In genomic region chr19:53830407-53831163, GRCm38 (mm10) we compare ENCODE assay signal across 9 mouse cellular contexts.
A peak's percentile ranks its signal among the peaks of the same experiment; 100 is the strongest.
DNase-seq lines count a peak whose midpoint lies in the region; ATAC-seq and TF ChIP-seq lines count a peak whose summit lies in the region.
"Had no signal": no experiment of that assay in that cellular context is flagged by ENCODE, and none has a peak within 500 bp of the region (broad histone marks: within the 10 kb centered on the region; RNA-seq: fewer than 3 reads in every experiment).

No protein-coding gene starts in this region.

- peak; percentile 87 for ATAC-seq in forebrain, postnatal 0 days
- ATAC-seq in hindbrain, embryonic 15.5 days (ENCODE audit: low FRiP score, low read depth) = peak; percentile 91
- ATAC-seq in liver, embryonic 16.5 days (ENCODE audit: low read depth) = peak; percentile 37; the same call in 1 of the 2 replicates

- H3K36me3 ChIP-seq in forebrain, postnatal 0 days (ENCODE audit: insufficient read depth) = no peaks in the 10 kb centered on the region
- H3K36me3 ChIP-seq in hindbrain, embryonic 15.5 days = no peaks in the 10 kb centered on the region
- H3K36me3 ChIP-seq in liver, embryonic 16.5 days (ENCODE audit: control insufficient read depth, insufficient read depth) = no peaks in the 10 kb centered on the region
- no peaks in the 10 kb centered on the region for H3K36me3 ChIP-seq in small intestine, adult 2 months (ENCODE audit: control insufficient read depth, insufficient read depth, low read length)

- no peak for TF ChIP-seq CTCF in forebrain, postnatal 0 days (IDR thresholded peaks at IDR 0.05; ENCODE audit: low read depth)
- TF ChIP-seq CTCF in small intestine, adult 2 months (IDR thresholded peaks at IDR 0.05; ENCODE audit: extremely low read depth, insufficient read length, insufficient replicate concordance, low read depth, low read length) = no peak

- DNase-seq in gastrocnemius, adult 18-20 months (ENCODE audit: low spot score) = peak; percentile 63
- no peak for DNase-seq in gastrocnemius, postnatal 10 days
- no peak for DNase-seq in forebrain, postnatal 0 days
- no peak for DNase-seq in spleen, postnatal 4 days (ENCODE audit: low spot score in 2 of 2)
- DNase-seq in right cerebral cortex, postnatal 36 days (ENCODE audit: low spot score in 2 of 2) = no peak

- H3K4me3 ChIP-seq in forebrain, postnatal 0 days (ENCODE audit: low read depth, low read length) = no peak overlapping the region
- H3K4me3 ChIP-seq in hindbrain, embryonic 15.5 days = no peak overlapping the region
- no peak overlapping the region for H3K4me3 ChIP-seq in liver, embryonic 16.5 days (ENCODE audit: low read depth, low read length)
- H3K4me3 ChIP-seq in small intestine, adult 2 months (ENCODE audit: low read depth, low read length) = no peak overlapping the region
- H3K4me3 ChIP-seq: erythroblast, embryonic 14.5 days had no signal

- WGBS in forebrain, postnatal 0 days = 6% methylated on average over 8 of the region's 8 CpGs
- 8% methylated on average over 8 of the region's 8 CpGs for WGBS in hindbrain, embryonic 15.5 days
- 15% methylated on average over 8 of the region's 8 CpGs for WGBS in liver, embryonic 16.5 days (ENCODE audit: insufficient replicate concordance)
- 8% methylated on average over 8 of the region's 8 CpGs for WGBS in small intestine, adult 2 months

- H3K27ac ChIP-seq in forebrain, postnatal 0 days (ENCODE audit: low read depth, low read length) = no peak overlapping the region
- H3K27ac ChIP-seq in hindbrain, embryonic 15.5 days (replicated peaks) = peak overlapping the region; percentile 36
- H3K27ac ChIP-seq in liver, embryonic 16.5 days (ENCODE audit: low read length) = no peak overlapping the region
- peak overlapping the region; percentile 73 for H3K27ac ChIP-seq in small intestine, adult 2 months (ENCODE audit: insufficient read depth, low read depth, low read length)

- H3K9me3 ChIP-seq in forebrain, postnatal 0 days (ENCODE audit: low read length) = no peaks in the 10 kb centered on the region
- H3K9me3 ChIP-seq in hindbrain, embryonic 15.5 days = no peaks in the 10 kb centered on the region
- H3K9me3 ChIP-seq in liver, embryonic 16.5 days (replicated peaks; ENCODE audit: control insufficient read depth, low read length) = no peaks in the 10 kb centered on the region

- no peak overlapping the region for H3K4me2 ChIP-seq in forebrain, postnatal 0 days (ENCODE audit: low read depth)
- H3K4me2 ChIP-seq in hindbrain, embryonic 15.5 days = peak overlapping the region; percentile 21; the same call in 1 of the 2 replicates
- H3K4me2 ChIP-seq in liver, embryonic 16.5 days (ENCODE audit: low read depth, low read length) = no peak overlapping the region

- TF ChIP-seq POLR2A in small intestine, adult 2 months (IDR thresholded peaks at IDR 0.05; ENCODE audit: low read depth, low read length) = no peak

- no peaks in the 10 kb centered on the region for H3K4me1 ChIP-seq in forebrain, postnatal 0 days (ENCODE audit: insufficient read depth)
- H3K4me1 ChIP-seq in hindbrain, embryonic 15.5 days (replicated peaks) = peaks cover 17% of the 10 kb centered on the region
- H3K4me1 ChIP-seq in liver, embryonic 16.5 days (ENCODE audit: control insufficient read depth, low read depth, low read length) = peaks cover 8% of the 10 kb centered on the region
- peaks cover 8% of the 10 kb centered on the region; the same call in 1 of the 2 replicates for H3K4me1 ChIP-seq in small intestine, adult 2 months (ENCODE audit: control insufficient read depth, insufficient read depth, insufficient read length, low read length)

- H3K27me3 ChIP-seq in forebrain, postnatal 0 days (ENCODE audit: insufficient read depth, low read length) = no peaks in the 10 kb centered on the region
- no peaks in the 10 kb centered on the region for H3K27me3 ChIP-seq in hindbrain, embryonic 15.5 days
- H3K27me3 ChIP-seq in liver, embryonic 16.5 days (ENCODE audit: control insufficient read depth, insufficient read depth, low read depth, low read length) = no peaks in the 10 kb centered on the region
- H3K27me3 ChIP-seq in small intestine, adult 2 months (ENCODE audit: control insufficient read depth, insufficient read depth, low read length) = no peaks in the 10 kb centered on the region

- H3K9ac ChIP-seq in forebrain, postnatal 0 days = no peak overlapping the region
- H3K9ac ChIP-seq in hindbrain, embryonic 15.5 days = no peak overlapping the region
- no peak overlapping the region for H3K9ac ChIP-seq in liver, embryonic 16.5 days (ENCODE audit: low read depth, low read length)

Comparison
In these comparisons a context has a peak if more than half of its experiments do, and no peak if none do; other contexts are left out.
1. ATAC-seq: peak in every context shown above with its lines; median percentile 91 in hindbrain, embryonic 15.5 days; 87 in forebrain, postnatal 0 days; 37 in liver, embryonic 16.5 days.
2. H3K27ac ChIP-seq: peak in hindbrain, embryonic 15.5 days (single experiment) and small intestine, adult 2 months (single experiment); none in forebrain, postnatal 0 days (single experiment) and liver, embryonic 16.5 days (single experiment).